Mouse (Mus musculus) C2C12 (cell line): ENCODE data around the gene Cacna1e.

Experiments
- CTCF ChIP-seq: IDR thresholded peaks from one replicate; pipeline ENCODE4 v1.5.1; 2011; ENCODE audit not compliant: control insufficient read depth, insufficient read depth, insufficient read length
- FOSL1 ChIP-seq: IDR thresholded peaks from one replicate; pipeline ENCODE4 v1.8.0; 2011; ENCODE audit warnings: mild to moderate bottlenecking, low read length; ENCODE audit not compliant: poor library complexity, insufficient read depth, severe bottlenecking
- MAX ChIP-seq: IDR thresholded peaks from one replicate; pipeline ENCODE4 v1.6.1; 2011; ENCODE audit warnings: mild to moderate bottlenecking, control low read depth
- MYOG ChIP-seq: IDR thresholded peaks from one replicate; pipeline ENCODE4 v1.6.1; 2011; ENCODE audit not compliant: control insufficient read depth, insufficient read length; ENCODE audit errors: extremely low read depth
- USF1 ChIP-seq: IDR thresholded peaks from one replicate; pipeline ENCODE4 v1.6.1; 2011; ENCODE audit warnings: low read depth, mild to moderate bottlenecking, control low read depth, moderate library complexity

- TF ChIP-seq CTCF = no peak
- no peak for TF ChIP-seq MYOG
- no peak for TF ChIP-seq MAX
- no peak for TF ChIP-seq FOSL1
- TF ChIP-seq USF1 = no peak
These were observed 33.6 kb downstream of the Cacna1e start for GRCm38 (mm10) chr1:154850515-154851287.
